Mouse (Mus musculus): ENCODE results near the gene Bmt2. TPM values are rescaled to one million over a fixed set of nuclear protein-coding genes. Genes with fewer than 3 reads are reported as not detected.
A peak's percentile ranks its signal among the peaks of the same experiment; 100 is the strongest.

Bmt2 gene
- total and polyA plus RNA-seq, 3 experiments, result 12.8 to 59.2 (median 17.6) TPM

DNA sequence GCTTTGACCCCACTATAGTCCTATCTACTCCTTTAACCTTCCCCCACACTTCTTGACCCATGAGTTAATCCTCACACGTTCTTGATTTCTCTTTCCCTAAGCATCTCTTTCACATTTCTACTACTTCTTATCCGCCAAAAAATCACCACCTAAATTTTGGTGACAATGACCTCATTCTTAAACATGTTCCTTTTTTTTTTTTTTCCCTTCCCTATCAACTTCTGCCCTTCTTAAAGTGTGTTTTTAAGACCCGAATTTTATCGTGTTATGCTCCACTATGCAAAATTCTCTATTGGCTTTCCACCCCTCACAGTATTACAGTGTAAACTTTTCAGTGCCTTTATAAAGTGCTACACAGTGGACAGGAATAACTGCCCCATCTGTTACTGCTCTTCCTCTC is 71.4 kb downstream of the Bmt2 start:
- Histone ChIP-seq H3K27me3 (replicated peaks) (no peaks in the 10 kb centered on the region), H3K79me2 (replicated peaks; ENCODE audit: control insufficient read depth, extremely low read depth, insufficient read depth, poor library complexity, severe bottlenecking) (peaks cover 48% of the 10 kb centered on the region), H3K4me3 (replicated peaks in 1 of 3; ENCODE audit: low read depth in 2 of 3, low read length in 2 of 3, poor library complexity in 1 of 3) (peak overlapping the region; percentile 70 to 91 (median 79)), H3K4me2 (ENCODE audit: insufficient read depth, low read depth, poor library complexity, severe bottlenecking) (peak overlapping the region; percentile 98), H3K4me1 (ENCODE audit: control insufficient read depth in 1 of 2, insufficient read depth in 2 of 2) (peaks cover 8 to 71% of the 10 kb centered on the region in 2 experiments), H3K9ac (ENCODE audit: insufficient read depth, low read depth) (peak overlapping the region; percentile 65), H3K36me3 (replicated peaks in 1 of 2; ENCODE audit: control insufficient read depth in 1 of 2, insufficient read depth in 1 of 2, low read length in 1 of 2) (peaks cover 5 to 9% of the 10 kb centered on the region in 2 experiments), H3K27ac (ENCODE audit: insufficient read depth, low read depth) (peak overlapping the region; percentile 60), H3K9me3 (replicated peaks; ENCODE audit: low read length) (no peaks in the 10 kb centered on the region)
- 0 out of 2 replicates have a peak, but pooled peaks have one; percentile 49 for TF ChIP-seq MXI1 (IDR thresholded peaks at IDR 0.05; ENCODE audit: low read depth, low read length)
- TF ChIP-seq KAT2A (IDR thresholded peaks at IDR 0.05; ENCODE audit: insufficient replicate concordance, low read length), result no peak
- no peak for TF ChIP-seq POLR2A (IDR thresholded peaks at IDR 0.05; ENCODE audit: low read depth, low read length)
- TF ChIP-seq TBP (conservative IDR thresholded peaks at IDR 0.05; ENCODE audit: low read depth, low read length), result no peak
- TF ChIP-seq MEF2A (IDR thresholded peaks at IDR 0.05; ENCODE audit: borderline replicate concordance, low read depth, low read length), result no peak
- TF ChIP-seq RAD21 (IDR thresholded peaks at IDR 0.05; ENCODE audit: low read depth, low read length), result no peak
- no peak for TF ChIP-seq ZKSCAN1 (IDR thresholded peaks at IDR 0.05; ENCODE audit: borderline replicate concordance, low read depth, low read length)
- no peak for TF ChIP-seq IRF4 (IDR thresholded peaks at IDR 0.05; ENCODE audit: low read depth, low read length)
- TF ChIP-seq UBTF (IDR thresholded peaks at IDR 0.05; ENCODE audit: low read depth, low read length), result no peak
- peak; percentile 8; the same call in 1 of the 2 replicates for TF ChIP-seq SIN3A (IDR thresholded peaks at IDR 0.05; ENCODE audit: low read length)
- no peak for TF ChIP-seq NRF1 (IDR thresholded peaks at IDR 0.05; ENCODE audit: low read depth, low read length)
- TF ChIP-seq ZNF384 (IDR thresholded peaks at IDR 0.05; ENCODE audit: low read depth, low read length), result peak; percentile 73
- peak; percentile 48 for TF ChIP-seq CHD1 (IDR thresholded peaks at IDR 0.05; ENCODE audit: low read depth, low read length)
- no peak for TF ChIP-seq PAX5 (IDR thresholded peaks at IDR 0.05; ENCODE audit: low read length)
- peak; percentile 15; the same call in 1 of the 2 replicates for TF ChIP-seq EP300 (IDR thresholded peaks at IDR 0.05; ENCODE audit: low read length)
- TF ChIP-seq MAZ (IDR thresholded peaks at IDR 0.05; ENCODE audit: low read depth, low read length), result 0 out of 2 replicates have a peak, but pooled peaks have one; percentile 19
- TF ChIP-seq MAFK (IDR thresholded peaks at IDR 0.05; ENCODE audit: insufficient replicate concordance, low read length), result no peak
- in situ Hi-C loops (cut with MboI; ENCODE audit: low pct_ligation_motif_present, low pct_unique_long_range_greater_than_20kb, low sequenced_read_pairs), result no loop called here
- dilution Hi-C loops (cut with MboI; ENCODE audit: extremely low pct_ligation_motif_present, extremely low pct_unique_long_range_greater_than_20kb, low sequenced_read_pairs), result no loop called here
- no peak for DNase-seq (ENCODE audit: extremely low read depth)

DNA sequence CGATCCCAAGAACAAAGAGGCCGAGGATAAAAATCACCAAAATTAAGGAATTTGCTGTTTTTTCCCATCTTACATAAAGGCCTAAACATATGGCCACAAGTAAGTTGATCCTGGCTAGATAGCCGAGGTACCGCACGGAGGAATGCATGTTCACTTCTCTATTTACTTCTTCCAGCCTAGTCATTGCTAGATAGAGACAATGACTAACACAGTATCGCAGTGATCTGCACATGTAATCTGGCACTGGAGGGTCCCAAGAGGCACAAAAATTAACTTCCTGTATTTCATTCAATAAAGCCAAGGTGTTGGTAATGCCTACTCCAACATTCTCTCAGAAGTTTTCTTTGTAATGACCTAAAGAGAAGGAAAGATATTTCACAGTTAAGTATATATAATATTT is 74.6 kb downstream of the Bmt2 start:
- H3K27ac ChIP-seq (ENCODE audit: insufficient read depth, low read depth), result no peak overlapping the region
- H3K4me2 ChIP-seq (ENCODE audit: insufficient read depth, low read depth, poor library complexity, severe bottlenecking), result peak overlapping the region; percentile 61
- no peaks in the 10 kb centered on the region for H3K9me3 ChIP-seq (replicated peaks; ENCODE audit: low read length)
- no peak overlapping the region for H3K4me3 ChIP-seq (replicated peaks in 1 of 3; ENCODE audit: low read depth in 2 of 3, low read length in 2 of 3, poor library complexity in 1 of 3)
- H3K27me3 ChIP-seq (replicated peaks), result no peaks in the 10 kb centered on the region
- peaks cover 5 to 9% of the 10 kb centered on the region in 2 experiments for H3K36me3 ChIP-seq (replicated peaks in 1 of 2; ENCODE audit: control insufficient read depth in 1 of 2, insufficient read depth in 1 of 2, low read length in 1 of 2)
- H3K79me2 ChIP-seq (replicated peaks; ENCODE audit: control insufficient read depth, extremely low read depth, insufficient read depth, poor library complexity, severe bottlenecking), result peaks cover 70% of the 10 kb centered on the region
- no peak overlapping the region for H3K9ac ChIP-seq (ENCODE audit: insufficient read depth, low read depth)
- H3K4me1 ChIP-seq (ENCODE audit: control insufficient read depth in 1 of 2, insufficient read depth in 2 of 2), result peaks cover 3 to 61% of the 10 kb centered on the region in 2 experiments
- in situ Hi-C loops (cut with MboI; ENCODE audit: low pct_ligation_motif_present, low pct_unique_long_range_greater_than_20kb, low sequenced_read_pairs) (no loop called here), dilution Hi-C loops (cut with MboI; ENCODE audit: extremely low pct_ligation_motif_present, extremely low pct_unique_long_range_greater_than_20kb, low sequenced_read_pairs) (no loop called here)
- DNase-seq (ENCODE audit: extremely low read depth), result peak; percentile 79
- TF ChIP-seq UBTF (IDR thresholded peaks at IDR 0.05; ENCODE audit: low read depth, low read length) (no peak), RAD21 (IDR thresholded peaks at IDR 0.05; ENCODE audit: low read depth, low read length) (no peak), GABPA (IDR thresholded peaks at IDR 0.05; ENCODE audit: insufficient replicate concordance, low read depth, low read length) (no peak), BHLHE40 (IDR thresholded peaks at IDR 0.05; ENCODE audit: low read depth, low read length) (peak; percentile 62; the same call in 1 of the 2 replicates), MAFK (IDR thresholded peaks at IDR 0.05; ENCODE audit: insufficient replicate concordance, low read length) (no peak), IRF4 (IDR thresholded peaks at IDR 0.05; ENCODE audit: low read depth, low read length) (peak; percentile 29; the same call in 1 of the 2 replicates), NELFE (IDR thresholded peaks at IDR 0.05; ENCODE audit: low read depth, low read length) (no peak), SIN3A (IDR thresholded peaks at IDR 0.05; ENCODE audit: low read length) (no peak), RCOR1 (conservative IDR thresholded peaks at IDR 0.05; ENCODE audit: low read depth, low read length) (no peak), JUN (IDR thresholded peaks at IDR 0.05; ENCODE audit: insufficient read depth, low read depth, low read length) (peak; percentile 50; the same call in 1 of the 2 replicates), MYC (IDR thresholded peaks at IDR 0.05; ENCODE audit: low read depth, low read length) (no peak), TCF12 (IDR thresholded peaks at IDR 0.05; ENCODE audit: low read depth, low read length) (no peak), USF1 (IDR thresholded peaks at IDR 0.05; ENCODE audit: low read depth, low read length) (no peak), ZMIZ1 (IDR thresholded peaks at IDR 0.05; ENCODE audit: low read depth, low read length) (no peak), NRF1 (IDR thresholded peaks at IDR 0.05; ENCODE audit: low read depth, low read length) (no peak), ZC3H11A (IDR thresholded peaks at IDR 0.05; ENCODE audit: low read depth, low read length) (no peak), JUND (conservative IDR thresholded peaks at IDR 0.05; ENCODE audit: low read depth, low read length) (peak; percentile 18; the same call in 1 of the 2 replicates), TBP (conservative IDR thresholded peaks at IDR 0.05; ENCODE audit: low read depth, low read length) (no peak), E2F4 (IDR thresholded peaks at IDR 0.05; ENCODE audit: insufficient replicate concordance, low read depth, low read length) (no peak), ZNF384 (IDR thresholded peaks at IDR 0.05; ENCODE audit: low read depth, low read length) (no peak), PAX5 (IDR thresholded peaks at IDR 0.05; ENCODE audit: low read length) (no peak), CTCF (conservative IDR thresholded peaks at IDR 0.05 in 1 of 2, IDR thresholded peaks at IDR 0.05 in 1 of 2; ENCODE audit: low read depth in 2 of 2, low read length in 2 of 2) (no peak), HCFC1 (IDR thresholded peaks at IDR 0.05; ENCODE audit: low read depth, low read length) (no peak), CHD1 (IDR thresholded peaks at IDR 0.05; ENCODE audit: low read depth, low read length) (no peak)
